27 mouse cellular contexts compared by ENCODE assay signal in the genomic region with DNA sequence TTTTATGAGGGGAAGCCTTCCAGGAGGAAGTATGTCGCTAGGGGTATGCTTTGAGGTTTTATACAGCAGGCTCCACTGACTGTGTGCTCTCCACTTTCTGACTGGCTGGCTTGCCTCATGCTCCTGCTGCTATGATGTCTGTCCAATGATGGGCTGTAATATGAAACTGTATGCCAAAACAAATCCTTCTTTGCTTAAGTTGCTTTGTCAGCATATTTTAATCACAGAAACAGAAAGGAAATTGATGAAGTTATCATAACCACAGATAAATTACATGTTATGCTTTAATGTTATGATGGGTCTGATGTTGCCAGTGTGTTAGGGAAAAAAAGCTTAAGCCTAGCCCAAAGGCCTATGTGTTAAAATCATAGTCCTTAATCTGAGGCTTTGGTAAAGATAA.
"Had no signal": no experiment of that assay in that cellular context is flagged by ENCODE, and none has a peak within 500 bp of the region (broad histone marks: within the 10 kb centered on the region; RNA-seq: fewer than 3 reads in every experiment).

No protein-coding gene starts in this region.

- H3K4me1 ChIP-seq: limb, embryonic 12.5 days; liver, embryonic 12.5 days; liver, embryonic 15.5 days; lung, embryonic 15.5 days; megakaryocyte, embryonic 14.5 days; midbrain, embryonic 10.5 days; midbrain, embryonic 13.5 days; neural tube, embryonic 15.5 days had no signal

- DNase-seq: kidney, adult 18-20 months; kidney, adult 9 months; kidney, postnatal 10 days; layer of hippocampus, adult 9-11 months; layer of hippocampus, postnatal 36 days; liver; lung, adult 18-20 months; lung, postnatal 10 days; lung, postnatal 36 days; retina, postnatal 1 day; right cerebral cortex, postnatal 25 days; spleen, adult 18-20 months; thymus, adult 18-20 months; thymus, postnatal 36 days had no signal

- H3K4me2 ChIP-seq: limb, embryonic 12.5 days; liver, embryonic 12.5 days; liver, embryonic 15.5 days; lung, embryonic 15.5 days; midbrain, embryonic 13.5 days; neural tube, embryonic 15.5 days had no signal

- H3K27ac ChIP-seq: layer of hippocampus, adult 2 months; left cerebral cortex, adult 2 months; limb, embryonic 12.5 days; liver, embryonic 12.5 days; liver, embryonic 15.5 days; lung, embryonic 15.5 days; midbrain, embryonic 10.5 days; midbrain, embryonic 13.5 days; neural tube, embryonic 15.5 days had no signal

- H3K4me3 ChIP-seq: layer of hippocampus, adult 2 months; left cerebral cortex, adult 2 months; limb, embryonic 12.5 days; liver, embryonic 12.5 days; liver, embryonic 15.5 days; lung, embryonic 15.5 days; megakaryocyte, embryonic 14.5 days; midbrain, embryonic 10.5 days; midbrain, embryonic 13.5 days; myocyte; neural tube, embryonic 15.5 days had no signal

- H3K36me3 ChIP-seq: limb, embryonic 12.5 days; liver, embryonic 12.5 days; liver, embryonic 15.5 days; lung, embryonic 15.5 days; midbrain, embryonic 10.5 days; midbrain, embryonic 13.5 days; neural tube, embryonic 15.5 days had no signal

- H3K27me3 ChIP-seq: limb, embryonic 12.5 days; liver, embryonic 12.5 days; liver, embryonic 15.5 days; lung, embryonic 15.5 days; megakaryocyte, embryonic 14.5 days; midbrain, embryonic 13.5 days; neural tube, embryonic 15.5 days had no signal

- H3K9me3 ChIP-seq: limb, embryonic 12.5 days; liver, embryonic 12.5 days; liver, embryonic 15.5 days; lung, embryonic 15.5 days; megakaryocyte, embryonic 14.5 days; midbrain, embryonic 10.5 days; midbrain, embryonic 13.5 days; neural tube, embryonic 15.5 days had no signal

- ATAC-seq: intestine, embryonic 16.5 days; liver, embryonic 12.5 days; midbrain, embryonic 13.5 days; midbrain, embryonic 16.5 days had no signal

- H3K9ac ChIP-seq: limb, embryonic 12.5 days; liver, embryonic 12.5 days; liver, embryonic 15.5 days; lung, embryonic 15.5 days; midbrain, embryonic 13.5 days; neural tube, embryonic 15.5 days had no signal
